Mouse (Mus musculus) cerebellum, adult 9-11 months (tissue): Measurements from ENCODE around the gene Dcaf1.
A peak's percentile ranks its signal among the peaks of the same experiment; 100 is the strongest.

Experiments used
- DNase-seq: peaks from one replicate; pipeline ENCODE4 v3.0.0; 2022

The Dcaf1 gene

DNA sequence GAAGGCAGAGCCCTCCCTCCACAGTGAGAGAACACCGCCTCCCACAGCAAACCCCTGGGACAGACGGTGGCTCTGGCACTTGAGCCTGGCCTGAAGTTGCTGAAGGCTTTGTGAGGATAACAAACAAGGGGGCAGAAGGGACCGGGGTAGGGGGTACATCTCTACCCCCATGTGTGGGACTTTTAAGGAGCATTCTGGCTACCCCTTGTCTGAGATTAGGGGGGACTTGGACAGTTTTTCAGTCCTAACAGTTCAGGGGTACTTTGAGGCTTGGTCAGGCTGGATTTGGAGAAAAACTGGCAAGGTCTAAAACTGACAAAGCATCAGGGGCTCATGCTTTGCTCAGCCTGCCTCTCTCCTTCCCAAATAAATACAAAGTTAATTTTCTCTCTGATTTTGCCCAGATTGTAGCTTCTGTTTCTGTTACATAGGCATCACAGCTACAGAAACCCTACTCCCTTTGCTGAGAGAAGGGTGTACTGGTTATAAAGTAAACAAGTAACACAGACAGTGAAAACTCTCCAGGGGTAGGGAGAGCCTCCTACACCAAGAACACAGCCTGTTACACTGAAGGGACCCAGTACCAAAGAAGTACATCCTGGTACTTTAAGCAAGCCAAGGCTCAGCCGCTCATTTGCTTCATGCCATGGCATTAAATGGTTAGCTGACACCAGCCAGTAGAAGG is 59.5 kb downstream of the Dcaf1 start:
- no peak for DNase-seq

DNA sequence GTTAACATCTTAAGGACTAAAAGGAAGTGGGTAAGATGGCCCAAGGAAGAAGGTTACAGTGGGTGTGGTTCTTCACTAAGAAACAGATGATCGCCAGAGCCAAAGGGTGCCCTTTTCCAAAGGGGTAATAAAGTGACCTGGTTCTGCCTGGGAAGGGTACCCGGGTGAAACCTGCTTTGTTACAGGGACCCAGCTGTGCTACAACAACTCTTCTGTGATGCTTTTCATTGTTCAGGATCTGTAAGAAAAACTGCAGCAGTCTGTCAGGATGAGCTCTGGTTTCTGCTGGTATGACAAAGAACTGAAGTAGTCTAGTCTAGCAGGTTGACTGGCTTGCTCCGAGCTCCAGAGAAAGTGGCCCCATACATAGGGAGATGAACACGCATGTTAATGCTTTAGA is 60.5 kb downstream of the Dcaf1 start:
- no peak for DNase-seq

DNA sequence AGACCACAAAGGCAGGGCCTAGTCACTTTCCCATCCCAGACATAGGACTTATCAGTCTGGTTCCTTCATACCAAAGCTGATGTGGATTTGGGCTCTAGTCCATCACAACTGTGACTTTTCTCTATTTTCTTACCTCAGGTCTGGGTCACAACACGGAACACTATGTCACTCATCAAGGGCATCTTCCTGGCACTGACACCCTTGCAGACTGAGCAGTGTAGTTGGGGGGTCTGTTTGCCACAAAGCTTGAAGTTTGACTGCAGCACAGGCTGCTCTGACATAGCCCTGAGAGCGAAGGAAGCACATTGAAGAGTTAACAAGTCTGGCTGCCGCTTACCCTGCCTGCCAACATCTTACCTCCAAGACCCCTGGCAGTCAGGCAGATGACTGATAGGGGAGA is 61.4 kb downstream of the Dcaf1 start:
- no peak for DNase-seq

DNA sequence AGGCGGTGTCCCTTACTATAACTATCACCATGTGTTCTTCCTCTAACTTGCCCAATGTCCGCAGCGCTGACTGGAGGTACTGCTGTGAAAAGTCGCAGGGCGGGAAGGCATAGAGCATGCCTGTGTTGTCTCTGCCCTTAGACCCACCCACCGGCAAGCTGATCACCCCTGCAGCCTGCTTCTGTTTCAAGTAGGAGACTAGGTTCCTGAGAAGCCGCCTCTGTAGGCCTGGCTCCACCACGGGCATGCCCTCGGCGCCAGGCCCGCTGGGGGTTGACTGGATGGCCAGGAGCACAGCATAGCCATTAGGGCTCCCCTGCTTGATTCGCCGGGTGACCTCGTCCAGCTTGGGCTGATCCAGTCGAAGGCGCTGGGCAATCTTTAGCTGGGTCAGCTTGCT is 62.6 kb downstream of the Dcaf1 start:
- DNase-seq = peak; percentile 40

DNA sequence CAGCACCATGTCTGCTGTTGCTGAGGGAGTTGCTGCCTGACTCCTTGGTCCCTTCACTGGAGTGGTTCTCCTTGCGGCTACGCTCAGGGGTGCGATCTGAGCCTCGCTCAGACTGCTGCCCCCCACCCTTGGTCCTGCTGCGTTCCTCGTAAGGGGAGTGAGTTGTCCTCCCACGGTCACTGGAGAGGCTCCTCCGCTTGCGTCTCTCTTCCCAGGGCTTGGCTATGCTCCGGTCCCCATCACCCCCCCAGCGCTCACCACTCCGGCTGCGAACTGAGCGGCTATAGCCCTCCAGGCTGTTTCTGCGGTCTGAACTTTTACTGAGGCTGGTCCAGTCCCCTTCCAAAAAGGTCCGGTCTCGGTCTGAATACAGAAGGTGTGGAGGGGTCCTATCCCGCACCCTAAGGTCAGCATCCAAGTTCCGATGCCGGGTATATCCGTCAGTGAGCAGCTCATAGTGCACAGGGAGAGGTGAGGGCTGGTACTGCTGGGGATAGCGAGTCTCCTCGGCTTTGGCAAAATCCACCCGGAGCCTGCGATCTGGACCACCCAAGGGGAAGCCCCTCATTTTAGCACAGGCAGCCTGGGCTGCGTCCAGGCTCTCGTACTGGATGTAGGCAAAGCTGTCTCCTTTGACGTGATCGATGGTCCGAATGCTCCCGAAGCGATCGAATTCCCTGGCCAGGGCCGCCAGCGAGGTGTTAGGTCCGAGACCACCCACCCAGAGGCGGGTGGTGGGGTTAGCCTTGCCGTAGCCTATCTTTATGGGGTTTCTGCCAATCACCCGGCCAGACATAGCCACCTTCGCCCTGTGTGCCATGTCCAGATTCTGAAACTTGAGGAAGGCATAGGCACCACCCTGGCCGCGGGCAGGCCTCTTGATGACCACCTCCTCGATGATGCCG is 63.6 kb downstream of the Dcaf1 start:
- DNase-seq = peak; percentile 64

DNA sequence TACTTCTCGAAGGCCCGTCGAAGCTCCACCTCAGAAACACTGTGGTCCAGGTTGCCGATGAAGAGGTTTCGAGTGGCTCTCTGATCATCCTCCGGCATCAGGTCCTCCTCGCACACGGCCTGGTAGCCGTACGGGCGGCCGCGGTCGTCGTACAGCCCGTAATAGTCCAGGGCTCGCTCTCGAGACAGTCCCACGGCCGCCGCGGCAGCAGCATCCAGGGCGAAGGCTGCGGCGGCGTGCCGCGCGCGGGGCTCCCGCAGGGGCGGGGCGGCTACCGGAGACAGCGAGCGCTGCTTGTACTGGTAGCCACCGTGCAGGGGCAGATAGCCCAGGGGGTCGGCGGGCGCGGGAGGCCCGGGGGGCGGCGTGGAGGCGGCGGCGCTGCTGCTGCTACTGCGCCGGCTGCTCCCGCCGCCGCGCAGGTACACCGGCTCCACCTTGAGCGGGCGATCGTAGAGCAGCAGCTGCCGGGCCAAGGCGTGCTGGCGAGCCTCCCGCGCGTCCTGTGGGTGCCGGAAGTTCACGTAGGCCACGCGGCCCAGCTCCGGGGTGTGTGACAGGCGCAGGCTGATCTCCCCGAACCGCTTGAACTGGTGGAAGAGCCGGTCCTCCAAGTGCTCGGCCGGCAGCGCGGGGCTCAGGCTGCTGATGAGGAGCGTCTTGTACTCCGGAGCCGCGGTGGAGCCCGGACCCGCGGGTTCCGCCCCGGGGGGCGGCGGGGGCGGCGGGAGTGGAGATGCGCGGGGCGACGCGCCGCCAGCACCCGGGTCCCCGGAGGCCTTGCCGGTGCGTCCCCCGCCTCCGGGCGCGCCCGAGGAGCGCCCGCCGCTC is 64.4 kb downstream of the Dcaf1 start:
- DNase-seq = peak; percentile 79

DNA sequence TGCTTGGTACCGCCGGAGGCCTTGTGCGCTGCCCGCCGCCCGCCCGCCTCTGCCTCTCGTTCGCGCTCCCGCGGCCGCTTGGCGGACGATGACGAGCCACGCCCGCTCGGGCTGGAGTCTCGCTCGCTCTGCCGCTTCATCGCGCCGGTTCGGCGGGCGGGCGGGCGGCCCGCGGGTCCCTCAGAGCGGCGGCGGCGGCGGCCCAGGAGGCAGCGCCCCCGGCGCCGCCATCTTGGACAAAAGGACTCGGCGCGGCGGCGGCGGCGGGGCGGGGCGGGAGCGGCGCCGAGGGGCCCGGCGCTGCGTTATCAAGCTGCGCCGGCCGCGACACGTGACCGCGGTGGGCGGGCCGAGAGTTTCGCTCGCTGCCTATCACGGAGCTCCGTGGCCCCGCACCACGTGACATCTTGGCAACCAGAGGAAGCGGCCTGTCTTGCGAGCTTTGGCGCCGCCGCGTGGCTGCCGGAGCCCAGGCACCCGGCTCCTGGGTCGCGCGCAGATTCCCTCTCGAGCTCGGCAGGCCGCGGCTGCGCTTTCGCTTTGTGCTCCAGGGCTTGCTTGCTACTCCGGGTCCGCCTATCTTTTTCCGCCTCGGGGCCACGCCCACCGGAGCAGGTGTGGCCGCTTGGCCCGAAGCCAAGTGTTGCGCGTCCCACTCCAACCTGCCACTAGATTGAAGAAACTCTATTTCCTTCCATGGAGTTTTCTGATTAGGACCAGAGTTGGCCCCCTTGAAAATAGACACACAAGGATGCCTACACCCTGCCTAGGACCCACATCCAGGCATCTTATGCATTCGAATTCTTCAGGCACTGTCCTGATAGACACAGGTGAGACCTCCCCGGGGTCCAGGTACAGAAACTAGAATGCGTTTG is 65.4 kb downstream of the Dcaf1 start, which contains the start of gene Rbm15b:
Gene Rbm15b (minus strand): TSS at position 601 of the 875 bp plus-strand sequence.
- peak; percentile 98 for DNase-seq

DNA sequence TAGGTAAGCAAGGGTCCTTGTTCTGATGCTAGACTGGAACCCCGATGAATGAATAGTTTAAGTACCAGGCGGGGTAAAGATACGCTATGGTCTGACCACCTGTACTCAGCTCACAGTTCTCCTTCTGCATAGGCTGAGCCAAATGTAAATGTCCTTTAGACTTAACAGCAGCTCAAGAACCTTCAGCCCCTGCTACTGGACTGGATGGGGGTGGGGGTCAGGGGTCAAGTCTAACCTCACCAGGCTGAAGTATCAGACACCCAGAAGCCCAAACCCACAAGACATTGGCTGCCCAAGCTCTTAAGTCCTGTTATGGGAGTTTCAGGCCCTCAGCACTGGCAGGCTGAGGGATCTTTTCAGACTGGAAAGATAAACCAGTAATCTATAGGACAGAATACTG is 66.7 kb downstream of the Dcaf1 start:
- no peak for DNase-seq

DNA sequence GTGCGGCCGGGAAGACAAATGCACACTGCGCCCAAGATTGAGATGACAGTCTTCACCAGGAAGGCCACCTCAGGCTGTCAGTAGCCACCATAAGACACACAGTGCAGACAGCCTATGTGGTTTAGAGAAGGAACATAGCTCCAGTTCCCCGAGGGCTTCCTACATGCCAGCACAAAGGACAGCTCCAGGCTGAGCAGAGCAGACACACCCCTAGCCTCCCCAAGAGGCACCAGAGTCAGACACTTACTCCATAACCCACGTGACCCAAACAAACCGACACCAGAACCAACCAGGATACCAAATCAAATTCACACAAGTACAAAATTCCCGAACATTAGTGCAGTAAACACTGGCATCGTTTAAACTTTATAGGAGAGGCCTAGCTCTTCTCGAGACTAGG is 67.6 kb downstream of the Dcaf1 start:
- peak; percentile 30 for DNase-seq

DNA sequence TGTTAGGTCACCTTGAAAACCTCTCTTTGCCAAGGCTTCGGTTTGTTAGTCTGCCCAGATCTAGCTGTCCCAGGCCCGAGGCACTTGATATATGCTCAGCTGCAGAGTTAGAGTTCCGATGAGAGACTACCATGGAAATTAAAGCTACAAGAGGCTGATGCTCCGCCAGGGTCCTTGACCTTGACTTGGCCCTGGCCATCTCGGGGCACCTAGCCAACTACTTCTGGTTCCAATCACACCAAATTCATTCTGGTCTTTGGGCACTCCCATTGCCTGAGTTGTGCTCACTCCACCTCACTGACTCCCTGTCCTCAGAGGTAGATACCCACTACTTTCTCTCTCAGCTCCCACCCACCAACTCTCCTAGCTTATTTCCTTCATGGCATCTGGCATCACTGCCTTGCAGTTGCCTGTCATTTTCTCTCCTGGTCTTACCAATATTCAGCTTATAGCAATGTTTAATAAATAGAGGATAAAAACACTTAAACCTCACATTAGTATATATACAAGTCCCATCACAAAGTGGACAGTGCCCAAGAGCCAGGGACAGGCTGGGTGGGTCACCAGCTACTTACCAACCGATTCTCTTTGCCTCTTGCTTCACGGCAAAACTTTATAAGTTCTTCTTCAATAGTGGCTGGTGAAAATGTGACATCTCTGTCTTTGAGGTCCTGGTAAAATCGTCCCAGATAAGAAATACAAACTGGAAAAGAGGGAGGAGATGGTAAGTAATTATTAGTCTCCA is 69.0 kb downstream of the Dcaf1 start:
- peak; percentile 64 for DNase-seq

DNA sequence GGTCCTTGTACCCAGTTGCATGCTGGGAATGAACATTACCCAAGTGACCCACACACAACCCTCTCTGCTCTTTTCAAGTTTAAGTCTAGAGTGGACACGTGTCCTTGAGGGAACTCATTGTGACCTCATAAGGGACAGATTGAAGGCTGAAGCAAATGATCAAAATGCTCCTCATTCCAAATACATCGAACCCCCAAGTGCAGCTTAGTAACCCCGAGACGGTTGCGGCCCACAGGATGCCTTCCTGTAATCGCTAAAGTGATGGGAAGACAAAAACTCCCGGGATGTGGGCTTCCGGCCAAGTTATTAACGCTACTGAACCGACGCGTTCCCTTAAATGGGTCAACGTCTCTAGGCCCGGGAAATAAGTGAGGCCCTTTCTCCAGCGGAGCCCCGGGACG is 69.7 kb downstream of the Dcaf1 start:
- no peak for DNase-seq

DNA sequence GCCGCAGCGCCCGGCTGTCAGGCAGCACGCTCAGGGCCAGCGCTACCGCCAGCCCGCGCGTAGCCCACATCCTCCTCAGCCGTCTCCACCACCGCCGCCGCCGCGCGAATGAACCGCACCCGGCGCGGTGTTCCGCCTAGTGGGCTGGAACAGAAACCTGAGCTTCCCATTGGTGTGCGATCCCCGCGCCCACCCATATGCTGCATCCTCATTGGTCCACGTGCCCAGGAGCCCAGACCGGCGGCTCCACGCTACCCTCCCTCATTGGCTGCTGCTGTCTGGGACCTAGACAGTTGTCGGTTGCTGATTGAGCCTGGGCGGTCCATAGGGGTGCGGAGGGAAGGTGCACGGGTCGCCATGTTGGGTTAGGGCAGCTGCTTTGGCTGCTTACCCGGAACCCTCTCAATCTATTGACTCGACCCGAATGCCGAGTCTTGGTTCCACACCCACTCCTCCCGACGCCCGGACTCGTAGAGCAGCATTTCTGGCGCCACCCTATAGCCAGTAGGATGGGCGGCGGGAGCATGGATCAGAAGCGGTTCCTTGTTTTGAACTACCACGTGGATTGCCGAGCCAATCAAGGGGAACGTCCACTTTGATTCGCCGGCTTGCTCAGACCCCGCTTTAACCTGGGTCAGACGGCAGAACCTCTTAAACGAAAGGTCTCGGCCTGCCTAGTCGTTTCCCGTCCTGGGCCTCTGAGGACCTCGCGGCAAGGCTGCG is 70.3 kb downstream of the Dcaf1 start, which contains the start of gene Manf:
Gene Manf (minus strand): TSS at position 151 of the 723 bp plus-strand sequence.
- peak; percentile 98 for DNase-seq

DNA sequence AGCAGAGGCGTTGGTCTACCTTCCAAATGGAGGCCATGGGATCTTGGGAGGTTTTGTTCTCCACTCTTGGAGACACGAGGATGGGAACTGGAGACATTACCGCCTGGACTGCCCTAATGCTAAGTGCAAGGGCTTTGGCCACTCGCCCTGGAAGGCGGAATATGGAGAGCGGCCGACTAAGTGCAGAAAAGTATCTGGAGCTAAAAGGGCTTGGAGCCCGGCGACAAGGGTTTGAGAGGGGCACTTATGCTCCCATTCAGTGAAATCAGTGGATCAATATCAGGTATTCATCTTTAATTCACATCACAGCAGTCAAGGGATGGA is 70.8 kb downstream of the Dcaf1 start:
- no peak for DNase-seq

DNA sequence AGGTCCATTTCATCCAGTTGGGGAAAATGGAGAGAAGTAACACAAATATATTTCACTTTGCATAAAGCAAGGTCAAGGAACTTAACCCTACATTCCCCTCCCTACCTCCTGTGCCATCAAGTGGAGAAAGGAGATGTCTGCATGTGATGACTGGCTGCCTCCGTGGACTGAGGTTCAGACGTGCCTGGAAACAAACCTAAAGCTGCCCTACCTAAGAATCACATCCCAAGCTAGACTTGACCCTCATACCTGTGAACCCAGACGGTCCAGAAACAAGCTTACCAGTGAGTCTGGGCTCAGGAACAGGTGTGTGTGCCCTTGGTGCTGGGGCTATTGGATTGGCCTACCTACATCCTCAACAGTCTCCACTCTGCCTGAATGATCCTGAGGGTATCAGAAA is 71.7 kb downstream of the Dcaf1 start:
- DNase-seq = peak; percentile 27

DNA sequence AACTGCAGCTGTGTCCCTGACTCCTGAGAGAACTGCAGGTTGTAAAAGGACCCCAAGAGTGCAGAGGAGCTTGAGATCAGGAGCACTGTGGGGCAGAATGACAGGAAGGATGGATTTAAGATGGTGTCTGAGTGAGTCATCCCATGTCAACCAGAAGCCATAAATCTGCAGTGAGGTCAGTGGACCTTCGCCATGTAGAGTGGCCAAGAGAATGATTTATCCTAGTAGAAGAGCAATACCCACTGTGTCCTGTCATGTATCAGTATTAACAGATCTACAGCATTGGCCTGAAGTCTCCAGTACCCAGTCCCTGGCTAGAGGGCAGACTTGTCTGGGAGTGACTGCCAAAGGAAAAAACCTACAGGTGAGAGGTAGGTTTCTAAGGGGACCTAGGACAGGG is 77.2 kb downstream of the Dcaf1 start:
- no peak for DNase-seq

DNA sequence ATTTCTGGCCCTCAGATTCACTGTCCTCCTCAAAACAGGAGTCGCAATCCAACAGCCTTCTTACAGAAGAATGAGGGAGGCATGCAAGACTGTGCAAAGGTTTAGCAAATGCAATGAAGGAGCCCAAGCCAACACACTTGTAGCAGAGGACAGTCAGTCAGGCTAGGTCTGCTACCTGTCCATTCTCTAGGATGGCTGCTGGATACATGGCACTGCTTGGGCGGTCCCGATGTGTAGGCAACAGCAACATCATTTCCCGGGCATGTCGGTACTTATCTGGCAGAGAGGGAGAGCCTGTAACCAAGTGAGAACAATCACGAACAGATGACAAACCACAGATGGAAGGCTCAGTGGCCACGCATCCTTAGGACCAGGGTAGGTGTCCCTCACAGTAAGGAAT is 79.9 kb downstream of the Dcaf1 start:
- DNase-seq = peak; percentile 3

DNA sequence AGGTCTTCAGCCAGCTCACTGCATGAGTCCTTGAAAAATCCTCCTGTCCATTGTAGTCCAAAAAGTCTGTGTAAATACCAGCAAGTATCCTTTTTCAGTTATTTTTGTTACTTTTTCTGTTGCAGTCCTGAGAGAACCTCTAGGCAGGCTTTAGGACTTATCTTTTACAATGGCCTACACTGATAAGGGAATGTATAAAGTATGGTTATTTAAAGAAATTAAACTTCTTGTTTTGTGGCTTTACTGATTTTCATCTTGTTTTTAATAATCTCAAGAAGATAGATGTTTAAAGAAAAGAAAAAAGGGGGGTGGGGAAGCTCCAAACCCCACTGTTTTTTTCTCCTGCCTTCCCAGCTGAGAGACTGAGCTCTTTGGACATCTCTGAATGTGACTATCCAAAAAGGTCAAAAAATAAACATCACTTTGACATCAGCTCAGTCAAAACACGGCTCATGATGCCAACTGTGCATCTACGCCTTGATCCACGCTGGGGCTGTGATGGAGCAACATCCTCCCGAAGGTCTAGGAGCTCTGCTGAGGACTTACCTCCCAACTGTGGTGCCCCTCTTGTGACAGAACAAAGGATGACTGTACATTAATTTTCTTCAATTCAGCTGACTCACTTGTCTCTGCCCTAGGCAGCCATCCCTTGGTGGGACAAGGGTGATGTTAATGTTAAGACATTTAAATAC is 81.6 kb downstream of the Dcaf1 start:
- no peak for DNase-seq

DNA sequence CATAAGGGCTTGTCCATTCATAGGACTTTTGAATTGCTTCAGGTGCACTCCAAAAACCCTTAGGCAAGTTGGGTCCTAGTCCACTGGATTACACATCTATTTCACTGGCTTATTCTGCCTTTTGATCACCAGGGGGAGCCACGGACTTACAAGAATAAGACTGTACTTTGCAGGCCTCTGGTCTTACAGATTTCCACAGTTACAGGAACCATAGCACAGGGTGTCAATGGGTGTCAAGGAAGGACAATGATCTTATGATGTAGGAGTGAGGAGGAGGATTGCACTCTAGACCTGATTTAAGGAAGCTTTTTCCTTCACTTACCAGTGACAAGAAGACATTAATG is 82.1 kb downstream of the Dcaf1 start:
- no peak for DNase-seq

DNA sequence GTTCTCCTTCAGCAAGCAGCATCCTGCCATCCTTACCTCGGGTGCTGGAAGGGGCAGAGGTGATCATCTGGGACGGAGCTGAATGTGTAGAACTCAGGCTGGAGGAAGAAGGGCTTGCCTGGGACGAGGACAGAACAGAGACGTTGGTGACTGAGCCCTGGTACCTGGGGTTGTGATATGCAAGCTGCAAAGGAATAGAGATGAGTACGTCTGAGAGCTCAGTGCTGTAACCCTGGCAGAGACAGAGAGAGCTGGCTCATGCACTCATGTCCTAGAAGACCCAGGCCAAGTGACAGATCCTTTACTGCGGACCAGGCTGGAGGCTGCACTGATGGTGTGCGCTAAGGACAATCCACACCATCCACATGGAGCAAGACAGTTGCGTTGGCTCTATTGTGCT is 84.9 kb downstream of the Dcaf1 start:
- DNase-seq = no peak

DNA sequence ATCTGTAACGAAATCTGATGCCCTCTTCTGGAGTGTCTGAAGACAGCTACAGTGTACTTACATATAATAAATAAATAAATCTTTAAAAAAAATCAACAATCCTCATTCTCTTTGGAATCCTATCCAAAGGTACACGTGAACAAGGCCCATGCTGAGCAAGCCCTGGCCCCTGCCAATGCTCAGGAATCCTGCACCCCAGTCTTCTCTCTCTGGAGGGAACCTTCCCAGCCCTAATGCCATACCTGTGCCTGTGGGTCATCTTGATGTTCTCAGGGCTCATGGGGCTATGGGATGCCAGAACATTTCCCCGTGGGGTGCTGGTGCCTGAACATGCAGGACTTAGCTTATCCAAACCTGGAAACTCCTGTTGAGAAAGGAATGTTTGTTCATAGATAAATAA is 86.5 kb downstream of the Dcaf1 start:
- DNase-seq = no peak
